Mouse (Mus musculus): ENCODE measurements around the gene Uhrf2.
"Not testable (repeated sequence)": the region's sequence is repeated elsewhere in the genome, so short reads cannot be mapped to it uniquely, and the experiment has no call there.

Uhrf2 gene

DNA sequence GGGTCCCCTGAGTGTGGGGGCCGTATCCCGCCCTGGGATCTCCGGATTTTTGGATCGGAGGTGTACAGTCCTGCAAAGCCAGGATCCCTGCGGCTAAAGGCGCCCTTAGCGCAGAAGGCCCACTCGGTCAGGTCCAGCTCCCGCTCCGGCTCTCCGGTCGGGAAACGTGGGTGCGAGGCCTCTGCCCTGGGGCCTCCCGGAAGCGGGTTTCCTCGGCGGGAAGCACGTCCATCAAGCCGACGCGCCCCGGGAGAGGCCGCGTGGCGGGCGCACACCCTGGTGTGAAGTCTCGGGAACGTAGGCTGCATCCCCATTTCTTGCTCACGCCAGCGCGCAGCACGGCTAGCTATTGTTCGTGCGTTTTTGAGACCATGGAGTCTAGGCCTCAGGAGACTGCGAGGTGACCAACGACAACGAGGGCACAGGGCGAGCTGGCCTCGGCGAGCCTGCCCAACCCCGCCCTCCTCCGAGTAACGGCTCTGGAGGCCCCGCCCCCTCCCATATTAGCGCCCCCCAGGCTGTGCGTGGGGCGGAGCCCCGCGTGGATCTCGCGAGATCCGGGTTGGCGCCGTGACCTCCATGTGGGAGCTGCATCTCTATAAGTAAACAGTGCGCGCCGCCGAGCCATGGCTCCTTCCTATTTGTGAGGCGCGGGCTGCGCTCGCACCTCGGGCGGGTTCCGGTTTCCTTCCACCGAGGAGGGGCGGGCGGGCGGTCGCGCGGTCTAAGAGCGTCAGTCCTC is at the start of gene Uhrf2:
Uhrf2 (plus strand) TSS at position 620 of the 742 bp plus-strand sequence.
- peak; percentile 92 for DNase-seq (ENCODE audit: low spot score)

DNA sequence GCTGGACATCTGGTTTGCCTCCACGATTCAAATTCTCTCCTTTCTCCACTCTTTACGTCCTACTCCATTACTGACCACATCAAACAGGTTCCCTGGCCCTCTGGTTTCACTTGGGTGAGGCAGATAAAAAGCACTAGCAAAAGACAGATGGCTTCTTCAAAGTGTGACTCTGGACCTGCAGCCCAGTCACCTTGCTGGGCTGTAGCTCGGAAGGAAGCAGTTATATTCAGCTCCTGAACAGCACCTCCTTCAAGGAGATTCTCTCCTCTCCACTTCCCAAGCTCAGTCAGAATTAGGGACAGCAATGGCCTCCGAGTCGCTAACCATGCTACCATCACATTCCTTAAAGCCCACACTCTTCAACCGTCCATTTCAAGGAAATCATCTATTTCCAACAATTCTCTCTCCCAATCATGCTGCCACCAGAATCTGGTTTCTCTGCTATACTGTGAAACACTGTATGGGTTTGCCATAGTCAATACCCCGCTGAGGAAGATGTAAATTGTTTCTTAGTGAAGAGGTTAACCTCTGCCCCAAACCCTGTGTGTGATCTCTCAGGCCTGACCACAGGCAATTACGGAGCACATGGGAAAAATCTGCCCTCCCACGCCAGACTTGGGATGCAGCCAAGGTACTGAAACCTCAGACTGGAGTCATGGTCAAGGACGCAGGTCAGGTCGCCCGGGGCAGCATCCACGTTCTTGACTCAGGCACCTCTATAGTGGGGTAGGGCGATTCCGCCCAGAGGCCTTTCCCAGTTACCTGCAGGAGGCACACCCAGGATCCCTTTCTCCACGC is 45.9 kb upstream of the Uhrf2 start:
- DNase-seq (ENCODE audit: low spot score) = no peak

DNA sequence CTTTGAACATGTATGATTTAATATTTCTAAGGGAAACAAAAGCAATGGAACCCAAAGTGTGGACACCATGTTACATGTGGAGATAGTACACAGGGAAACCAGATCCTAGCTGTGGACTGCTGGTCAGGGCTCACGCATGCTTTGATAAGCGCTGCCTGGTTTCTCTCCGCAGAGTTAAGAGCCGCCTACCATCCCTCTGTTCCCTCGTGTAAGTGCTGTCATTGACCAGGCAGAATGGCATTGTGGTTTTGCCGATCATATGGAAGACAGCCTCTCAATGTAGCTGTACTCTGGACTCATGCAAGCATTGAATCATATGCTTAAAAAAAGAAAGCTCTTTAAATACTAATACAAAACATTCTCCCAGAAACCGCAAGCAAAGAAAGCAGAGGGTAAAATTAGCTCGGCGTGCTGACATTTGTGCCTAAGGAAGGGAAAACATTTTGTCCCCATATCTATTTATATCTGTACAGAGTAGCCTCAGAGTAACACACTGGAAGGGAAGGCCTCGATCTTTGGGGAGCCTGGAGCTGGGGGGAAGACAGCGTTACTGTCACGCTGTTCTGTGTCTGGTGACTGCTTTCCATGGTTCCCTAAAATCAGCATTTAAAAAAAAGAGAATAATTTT is 43.7 kb upstream of the Uhrf2 start:
- DNase-seq (ENCODE audit: low spot score) = no peak

DNA sequence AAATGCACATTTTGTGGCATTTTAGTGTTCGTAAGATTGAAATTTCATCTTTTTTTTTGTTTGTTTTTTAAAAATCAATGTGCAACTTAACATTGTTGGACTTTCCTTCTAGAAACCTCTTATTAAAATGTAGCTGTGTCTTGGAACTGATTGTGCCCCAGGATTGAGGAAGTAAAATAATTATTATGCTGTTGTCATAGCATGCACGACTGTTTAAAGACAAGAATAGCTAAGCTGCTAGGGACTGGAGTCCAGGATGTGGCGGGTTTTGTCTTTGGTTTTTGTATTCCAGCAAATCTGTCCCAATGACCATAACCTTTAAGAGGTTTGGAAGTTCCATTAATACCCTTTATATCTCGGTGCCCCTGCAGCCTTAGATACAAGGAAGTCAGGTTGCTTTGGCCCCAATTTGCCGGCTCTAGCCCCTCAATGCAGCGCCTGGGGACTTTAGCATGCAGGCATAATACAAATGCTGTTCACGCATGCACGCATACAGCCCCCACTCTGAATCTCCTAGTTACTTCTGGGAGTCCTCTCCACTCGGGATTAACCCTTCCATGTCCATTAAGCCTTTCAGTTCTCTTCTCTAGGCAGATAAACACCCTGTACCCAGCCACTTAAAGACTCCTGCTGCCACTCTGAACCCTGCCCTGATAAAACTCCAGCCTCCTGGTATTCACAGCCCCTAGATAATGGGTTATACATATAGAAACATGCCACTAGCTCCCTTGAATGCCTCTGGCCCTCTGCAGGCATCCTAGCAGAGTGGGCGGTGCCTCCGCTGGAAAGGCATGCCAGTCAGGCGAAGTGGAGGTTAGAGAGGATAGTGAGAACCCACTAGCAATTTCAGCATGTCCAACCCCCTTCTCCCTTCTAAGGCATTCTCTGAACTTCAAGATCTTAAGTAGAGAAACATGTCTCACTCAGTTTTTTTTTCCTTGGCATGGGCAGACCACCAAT is 29.6 kb upstream of the Uhrf2 start:
- no peak for DNase-seq (ENCODE audit: low spot score)

DNA sequence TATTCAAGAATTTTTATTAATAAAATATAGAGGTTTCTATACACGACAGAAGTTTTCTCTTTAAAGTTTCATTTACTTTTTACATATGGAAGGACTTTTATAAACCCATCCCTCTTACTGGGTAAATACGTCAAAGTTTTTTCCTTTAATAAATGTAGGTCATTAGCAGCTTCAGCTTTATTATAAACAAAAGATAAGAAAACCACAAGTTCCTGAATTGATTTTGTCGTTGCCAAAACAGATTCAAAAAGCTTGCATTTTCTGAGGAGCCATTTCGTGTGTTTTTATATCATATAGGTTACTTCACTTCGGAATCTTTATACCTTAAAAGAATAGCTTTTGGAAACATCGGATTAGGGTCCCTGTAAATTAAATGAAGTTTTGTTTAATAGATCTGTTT is 28.8 kb upstream of the Uhrf2 start:
- DNase-seq (ENCODE audit: low spot score) = no peak

DNA sequence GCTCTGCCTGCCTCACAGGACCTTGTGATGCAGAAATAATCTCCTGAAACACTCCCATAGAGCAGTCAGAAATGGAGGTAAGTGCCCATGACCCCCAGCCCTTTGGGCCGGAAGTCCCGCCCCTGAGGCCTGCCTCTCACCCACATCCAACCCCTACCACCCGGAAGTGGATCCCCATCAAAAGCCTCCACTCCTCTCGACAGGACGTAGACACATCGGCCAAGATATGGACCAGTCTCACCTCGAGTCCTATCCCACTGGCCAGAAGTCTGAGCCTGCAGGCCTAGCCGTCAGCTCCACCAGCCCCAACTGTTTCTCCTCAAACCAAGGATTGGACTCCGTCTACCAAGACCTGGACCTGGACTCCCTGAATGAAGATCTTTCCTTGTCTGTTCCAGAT is 26.7 kb upstream of the Uhrf2 start, which contains the start of gene Trpd52l3:
Trpd52l3 (plus strand) TSS at position 170 of the 400 bp plus-strand sequence.
- DNase-seq (ENCODE audit: low spot score) = no peak

DNA sequence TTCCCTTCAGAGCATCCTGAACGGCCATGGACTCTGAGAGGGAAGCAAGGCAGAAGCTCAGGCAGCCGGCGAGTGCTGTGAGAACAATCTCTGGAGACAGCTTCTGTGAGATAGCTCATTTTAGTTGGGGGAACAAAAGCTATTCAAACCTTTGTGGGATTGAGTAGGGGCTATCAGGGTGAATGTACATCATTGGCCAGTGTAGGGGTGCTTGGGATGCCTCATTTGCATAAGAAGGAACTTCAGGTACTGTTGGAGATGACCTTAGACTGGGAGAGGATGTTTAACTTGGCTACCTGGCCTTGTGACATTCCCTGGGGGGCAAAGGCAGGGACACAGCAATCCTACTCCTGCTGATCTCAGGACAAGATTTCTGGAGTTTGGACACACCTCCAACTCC is 23.9 kb upstream of the Uhrf2 start:
- DNase-seq (ENCODE audit: low spot score) = no peak

DNA sequence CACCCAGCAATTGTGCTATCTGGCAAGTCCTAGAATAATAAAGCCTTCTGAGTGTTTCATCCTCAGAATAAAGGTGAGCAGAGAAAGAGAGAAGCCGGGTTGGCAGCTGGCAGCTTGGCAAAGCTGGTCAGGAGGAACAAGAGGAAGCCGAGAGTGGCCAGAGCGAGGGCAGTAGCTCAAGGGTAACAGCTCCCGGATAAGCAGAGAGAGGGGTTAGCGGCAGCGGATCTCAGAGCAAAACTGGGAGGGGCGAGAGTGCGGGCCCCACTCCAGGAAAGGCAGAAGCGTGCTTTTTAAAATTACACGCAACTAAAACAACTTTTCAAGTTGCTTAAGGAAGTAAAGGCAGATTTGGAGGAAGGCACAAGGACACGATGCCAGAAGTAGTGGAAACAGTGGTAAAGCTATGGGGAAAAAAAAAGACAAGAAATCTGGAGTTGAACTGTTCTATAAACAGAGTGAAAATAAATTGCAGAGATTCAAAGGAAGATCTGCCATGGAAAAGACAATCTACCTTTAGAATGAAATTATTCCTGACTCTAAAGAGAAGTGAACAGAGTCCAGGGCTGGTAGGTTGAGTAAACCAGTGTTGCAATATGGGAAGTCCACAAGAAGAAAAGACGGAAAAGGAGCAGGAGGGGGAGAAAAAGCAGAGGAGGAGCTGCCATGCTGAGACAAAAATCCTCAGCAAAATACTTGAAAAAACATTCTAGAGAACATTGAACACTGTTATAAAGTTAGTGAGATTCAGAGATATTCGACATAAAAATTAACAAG is 19.6 kb upstream of the Uhrf2 start:
- no peak for DNase-seq (ENCODE audit: low spot score)

DNA sequence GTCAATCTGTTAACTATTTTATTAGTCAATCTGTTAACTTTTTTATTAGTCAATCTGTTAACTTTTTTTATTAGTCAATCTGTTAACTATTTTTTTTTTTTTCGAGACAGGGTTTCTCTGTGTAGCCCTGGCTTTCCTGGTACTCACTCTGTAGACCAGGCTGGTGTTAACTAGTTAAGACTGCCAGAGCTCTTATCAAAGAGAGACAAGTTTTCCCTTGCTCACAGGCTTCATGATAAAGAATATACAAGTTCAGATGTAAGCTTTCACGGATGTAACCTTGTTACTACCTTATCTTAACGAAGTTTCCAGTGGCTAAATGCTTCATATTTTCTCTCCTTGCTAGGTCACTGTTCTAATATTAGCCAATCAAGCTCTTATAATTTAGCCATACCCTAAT is 16.0 kb upstream of the Uhrf2 start:
- no peak for DNase-seq (ENCODE audit: low spot score)

DNA sequence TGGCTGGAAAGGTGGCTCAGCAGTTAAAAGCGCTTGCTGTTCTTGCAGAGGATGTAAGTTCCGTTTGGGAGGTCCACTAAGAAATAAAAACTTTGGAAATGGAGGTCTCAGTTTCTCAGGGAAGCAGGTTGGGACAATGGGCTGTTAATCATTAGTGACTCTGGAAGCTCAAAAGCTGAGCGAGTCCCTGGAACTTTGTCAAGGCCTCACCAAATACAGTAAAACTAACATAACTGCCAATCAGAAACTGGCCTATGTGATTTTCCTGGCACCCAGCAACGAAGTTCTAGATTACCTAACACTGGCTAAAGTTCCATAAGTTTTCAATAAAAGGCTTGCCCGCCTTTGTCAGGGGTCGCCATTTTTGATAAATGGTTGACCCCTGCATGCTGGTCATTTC is 14.2 kb upstream of the Uhrf2 start:
- DNase-seq (ENCODE audit: low spot score) = no peak

DNA sequence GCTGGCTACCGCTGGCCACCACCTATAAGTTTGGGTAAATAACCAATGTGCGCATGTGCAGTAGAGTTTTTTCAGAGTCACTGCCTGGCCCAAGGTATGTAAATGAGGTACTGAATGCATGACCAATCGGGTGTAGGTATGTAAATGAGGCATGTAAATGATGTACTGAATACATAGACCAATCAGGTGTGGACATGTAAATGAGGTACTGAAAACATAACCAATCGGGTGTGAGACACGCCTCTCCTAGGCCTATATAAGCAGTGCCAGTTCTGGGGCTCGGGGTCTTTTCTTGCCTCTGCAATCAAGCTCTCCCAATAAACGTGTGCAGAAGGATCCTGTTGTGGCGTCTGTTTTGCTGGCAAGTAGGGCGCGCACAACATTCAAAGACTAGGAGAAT is 6.9 kb upstream of the Uhrf2 start:
- not testable (repeated sequence) for DNase-seq (ENCODE audit: low spot score)

DNA sequence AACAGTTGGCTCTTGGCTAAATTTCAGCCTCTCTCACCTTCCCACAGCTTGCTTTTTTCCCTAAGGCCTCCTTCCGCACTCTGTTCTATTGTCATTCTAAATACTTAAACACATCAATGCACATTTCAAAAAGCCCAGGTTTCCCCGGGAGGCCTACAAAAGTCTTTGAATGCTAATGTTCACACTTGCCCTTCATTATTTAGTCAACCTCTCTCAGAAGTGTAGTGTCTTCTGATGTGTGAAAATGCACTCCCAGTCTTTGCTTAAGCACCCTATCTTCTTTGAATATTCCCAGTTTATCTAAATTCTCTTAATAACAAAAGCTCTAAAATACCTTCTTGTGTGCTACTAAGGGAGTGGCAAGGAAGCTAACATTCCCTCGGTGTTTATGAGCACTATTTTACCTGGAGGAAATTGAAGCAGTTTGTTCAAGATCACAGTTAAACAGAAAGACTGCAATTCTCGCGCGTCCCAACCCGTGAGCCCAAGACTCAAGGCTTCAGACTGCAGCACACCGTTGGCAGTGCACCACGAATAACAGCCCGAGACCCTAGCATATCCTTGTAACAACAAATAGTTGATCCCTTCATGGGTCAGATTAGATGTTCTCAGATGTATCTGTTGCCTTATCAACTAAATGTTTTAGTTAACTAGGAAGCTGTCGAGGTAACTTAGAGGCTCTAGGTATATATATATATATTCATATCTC is 1.2 kb upstream of the Uhrf2 start:
- DNase-seq (ENCODE audit: low spot score) = no peak

DNA sequence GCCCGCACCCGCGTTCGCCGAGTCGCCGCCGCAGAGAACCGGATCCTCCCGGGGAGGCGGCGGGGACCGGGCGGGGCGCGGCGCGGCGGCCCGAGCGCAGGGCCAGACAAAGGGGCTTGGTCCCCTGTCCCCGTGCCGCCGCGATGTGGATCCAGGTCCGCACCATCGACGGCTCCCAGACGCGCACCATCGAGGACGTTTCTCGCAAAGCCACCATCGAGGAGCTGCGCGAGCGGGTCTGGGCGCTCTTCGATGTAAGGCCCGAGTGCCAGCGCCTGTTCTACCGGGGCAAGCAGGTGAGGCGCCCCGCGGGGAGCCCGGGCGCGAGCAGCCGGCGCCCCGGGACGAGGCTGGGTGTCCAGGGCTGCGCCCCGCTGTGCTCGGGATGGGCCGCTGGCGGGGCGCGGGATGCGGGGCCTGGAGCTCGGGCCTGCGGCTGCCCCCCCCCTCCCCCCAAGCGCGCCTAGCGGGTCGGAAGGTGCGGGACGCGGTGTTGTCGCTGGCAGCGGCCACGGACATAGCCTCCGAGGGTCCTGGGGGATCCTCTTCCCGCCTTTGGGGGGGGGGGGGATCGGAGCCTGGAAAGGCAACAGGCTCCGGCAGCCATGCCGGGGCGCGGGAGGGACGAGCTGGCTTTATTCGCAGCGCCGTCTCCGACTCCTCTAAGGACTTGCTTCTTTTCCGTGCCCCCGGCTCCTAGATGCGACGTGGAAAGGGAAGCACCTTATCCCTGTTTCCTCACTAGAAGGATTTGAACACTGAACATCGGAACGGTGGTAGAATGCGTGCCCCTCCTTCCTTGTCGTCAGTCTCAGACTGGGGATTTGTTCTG is 539 bp downstream of the Uhrf2 start:
- DNase-seq (ENCODE audit: low spot score) = peak; percentile 64

DNA sequence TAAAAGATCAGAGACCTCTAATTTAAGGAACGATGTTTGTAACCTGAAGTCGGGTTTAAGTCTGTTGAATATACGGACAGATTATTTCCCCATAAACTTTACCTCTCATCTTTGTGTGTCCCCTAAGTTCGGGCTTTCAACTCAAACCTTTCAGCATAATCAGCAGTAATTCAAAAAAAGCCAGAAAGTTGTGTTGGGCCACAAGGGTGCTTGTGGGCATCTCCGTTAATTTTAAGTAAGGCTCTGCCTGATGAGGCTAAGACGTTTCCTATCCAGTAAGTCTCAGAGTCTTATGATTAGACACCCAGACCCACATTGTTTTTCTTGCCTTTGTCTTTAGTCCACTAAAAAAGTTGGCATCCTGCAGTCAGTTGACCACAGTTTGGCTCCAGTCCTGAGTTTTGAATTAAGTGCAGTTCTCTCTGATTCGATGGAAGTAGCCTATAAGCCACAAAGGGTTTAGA is 1.2 kb downstream of the Uhrf2 start:
- no peak for DNase-seq (ENCODE audit: low spot score)

DNA sequence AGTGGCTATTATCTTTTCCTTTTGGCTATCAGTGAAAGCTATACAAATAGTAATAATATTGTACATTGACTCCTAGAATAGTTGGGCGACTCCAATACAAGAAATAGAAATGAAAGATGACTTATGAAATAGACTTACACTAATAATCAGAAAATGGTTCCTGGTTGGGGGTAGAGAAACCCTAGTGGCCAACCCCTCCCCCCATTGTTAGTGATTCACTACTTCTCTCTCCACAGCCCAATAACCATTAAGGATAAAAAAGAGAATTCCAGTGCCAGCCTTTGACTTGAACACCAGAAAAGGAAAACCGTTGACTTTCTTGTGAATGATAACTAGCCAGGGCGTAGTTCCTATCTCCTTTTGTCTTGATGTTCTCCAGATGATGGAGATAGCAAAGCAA is 1.9 kb downstream of the Uhrf2 start:
- DNase-seq (ENCODE audit: low spot score) = no peak

DNA sequence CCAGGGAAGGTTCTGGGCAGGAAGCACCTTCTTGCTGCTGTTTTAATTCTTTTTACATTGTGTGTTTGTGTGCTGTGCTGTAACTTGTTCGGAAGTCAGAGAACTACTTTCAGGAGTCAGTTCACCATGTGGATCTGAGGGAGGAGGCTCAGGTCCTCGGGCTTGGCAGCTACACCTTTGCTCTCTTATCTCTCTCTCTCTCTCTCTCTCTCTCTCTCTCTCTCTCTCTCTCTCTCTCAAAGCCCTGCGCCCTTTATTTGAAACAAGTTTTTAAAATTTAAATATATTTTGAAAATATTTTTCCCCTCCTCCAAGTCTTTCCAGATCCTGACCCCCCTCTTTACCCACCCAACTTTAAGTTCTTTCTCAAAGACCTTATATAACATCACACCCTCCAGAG is 5.0 kb downstream of the Uhrf2 start:
- DNase-seq (ENCODE audit: low spot score) = no peak

DNA sequence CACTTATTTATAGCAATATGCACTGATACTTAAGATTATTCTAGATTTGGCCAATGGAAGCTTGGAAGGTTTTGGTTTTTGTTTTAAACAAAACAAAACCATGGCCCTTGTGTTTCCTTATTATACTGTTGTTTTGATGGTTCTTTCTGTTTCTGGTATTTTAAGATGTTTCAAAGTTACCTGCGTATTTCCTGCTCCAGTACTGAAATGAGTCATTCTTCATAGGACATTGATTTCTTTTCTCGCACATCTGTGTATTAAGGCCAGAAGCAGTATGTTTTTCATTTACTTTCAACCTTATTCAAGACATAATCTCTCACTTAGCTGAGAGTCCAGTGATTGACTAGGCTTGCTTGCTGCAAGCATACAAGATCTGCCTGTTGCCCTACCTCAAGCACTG is 13.4 kb downstream of the Uhrf2 start:
- no peak for DNase-seq (ENCODE audit: low spot score)

DNA sequence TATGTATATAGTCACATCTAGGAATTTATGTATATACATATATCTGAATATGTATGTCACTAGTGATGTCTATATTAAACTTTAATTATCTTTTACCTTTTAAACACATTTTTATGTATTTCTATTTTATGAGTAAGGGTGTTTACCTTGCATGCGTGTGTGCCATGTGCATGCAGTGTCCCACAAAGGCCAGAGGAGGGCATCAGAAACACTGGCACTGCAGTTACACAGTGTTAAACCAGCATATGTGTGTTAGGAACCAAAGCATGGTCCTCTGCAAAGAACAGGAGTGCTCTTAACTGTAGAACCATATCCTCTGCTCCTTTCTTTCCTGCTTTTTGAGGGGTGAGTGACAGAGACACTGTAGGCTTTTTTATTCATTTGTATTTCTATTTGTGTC is 14.3 kb downstream of the Uhrf2 start:
- no peak for DNase-seq (ENCODE audit: low spot score)

DNA sequence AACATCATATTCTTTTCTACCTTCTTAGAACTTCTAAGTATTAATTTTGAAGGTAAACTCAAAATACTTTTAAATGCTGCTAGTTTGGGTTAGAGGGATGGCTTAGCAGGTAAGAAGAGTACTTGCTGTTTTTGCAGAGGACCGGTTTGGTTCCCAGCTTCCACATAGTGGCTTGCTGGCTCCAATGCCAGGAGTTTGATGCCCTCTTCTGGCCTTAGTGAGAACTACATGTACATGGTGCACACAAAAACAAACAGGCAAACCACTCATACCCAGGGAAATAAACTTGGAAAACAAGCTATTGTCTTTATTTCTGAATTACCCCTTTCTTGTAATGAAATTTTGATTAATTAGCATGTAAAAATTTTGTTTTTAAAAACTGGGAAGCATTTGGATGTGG is 15.5 kb downstream of the Uhrf2 start:
- DNase-seq (ENCODE audit: low spot score) = no peak
